ENCODE assay signal across 8 mouse cellular contexts in genomic region chr14:16364878-16365337, GRCm38 (mm10). TPM values are rescaled to one million over a fixed set of nuclear protein-coding genes. Genes with fewer than 3 reads are reported as not detected.
DNase-seq lines count a peak whose midpoint lies in the region; ATAC-seq and TF ChIP-seq lines count a peak whose summit lies in the region.

TSS of gene Top2b (plus strand) at chr14:16365179.

- DNase-seq in Patski (ENCODE audit: low read depth, low spot score): peak; percentile 88
- DNase-seq in cerebellum, postnatal 14 days: peak; percentile 99
- peak; percentile 98 to 99 for DNase-seq in frontal cortex, postnatal 14 days (ENCODE audit: low spot score in 2 of 2)
- peak; percentile 90 to 94 for DNase-seq in layer of hippocampus, postnatal 25 days (ENCODE audit: extremely low spot score in 1 of 2, low spot score in 1 of 2)
- peak; percentile 98 for DNase-seq in lung, postnatal 25 days (ENCODE audit: low spot score)
- peak; percentile 98 for DNase-seq in retina, embryonic 14.5 days (ENCODE audit: low spot score)
- DNase-seq in thymus, postnatal 4 days: peak; percentile 96

- H3K9me3 ChIP-seq in hindbrain, embryonic 13.5 days: no peaks in the 10 kb centered on the region

- H3K4me3 ChIP-seq in hindbrain, embryonic 13.5 days: peak within 1 kb of the TSS; percentile 96

- ATAC-seq in Patski: peak; percentile 97
- ATAC-seq in hindbrain, embryonic 13.5 days (ENCODE audit: low FRiP score): peak; percentile 99

- peak within 1 kb of the TSS; percentile 99 for H3K27ac ChIP-seq in hindbrain, embryonic 13.5 days

- CTCF ChIA-PET in Patski (lab: Charles Lee): no interaction called here

- WGBS in hindbrain, embryonic 13.5 days: under 1% methylated on average over 32 of the region's 32 CpGs

- POLR2A ChIA-PET in Patski (lab: Charles Lee): no interaction called here

- no peak for TF ChIP-seq CTCF in Patski (IDR thresholded peaks at IDR 0.05)

- H3K36me3 ChIP-seq in hindbrain, embryonic 13.5 days: no peaks in the 10 kb centered on the region

- no peaks in the 10 kb centered on the region for H3K27me3 ChIP-seq in Patski
- no peaks in the 10 kb centered on the region for H3K27me3 ChIP-seq in hindbrain, embryonic 13.5 days

- H3K4me2 ChIP-seq in hindbrain, embryonic 13.5 days: peak within 1 kb of the TSS; percentile 77

- in situ Hi-C loops in Patski (cut with MboI; ENCODE audit: low pct_unique_long_range_greater_than_20kb): loop anchor here (5.0 kb wide), 1 partner anchor 123 kb away; no protein-coding TSS in a partner anchor

- peaks cover 31% of the 10 kb centered on the region for H3K4me1 ChIP-seq in hindbrain, embryonic 13.5 days (replicated peaks)

- H3K9ac ChIP-seq in hindbrain, embryonic 13.5 days: peak within 1 kb of the TSS; percentile 99

RNA-seq across cellular contexts. Expression of gene Top2b, which starts in this region (rescaled TPM):
- polyA plus RNA-seq in Patski (2021): 99.5 TPM
- polyA plus RNA-seq in hindbrain, embryonic 13.5 days (2015; fragmentation: Nextera tagmentation; extraction: Ambion mirVana): 99.5 and 101 TPM in 2 replicates
- total RNA-seq in layer of hippocampus, postnatal 25 days (2021): 10 to 100 TPM; 92.1 to 97.7 TPM

Comparison
In these comparisons a context has a peak if more than half of its experiments do, and no peak if none do; other contexts are left out.
1. Peak in every context shown above with its lines: DNase-seq, ATAC-seq, H3K4me3 ChIP-seq and H3K27ac ChIP-seq.